Mouse (Mus musculus): ENCODE results near the gene Gm20388. TPM values are rescaled to one million over a fixed set of nuclear protein-coding genes. Genes with fewer than 3 reads are reported as not detected.

Gene Gm20388
- polyA plus RNA-seq, 1 experiment from 2014 or later, result not detected

DNA sequence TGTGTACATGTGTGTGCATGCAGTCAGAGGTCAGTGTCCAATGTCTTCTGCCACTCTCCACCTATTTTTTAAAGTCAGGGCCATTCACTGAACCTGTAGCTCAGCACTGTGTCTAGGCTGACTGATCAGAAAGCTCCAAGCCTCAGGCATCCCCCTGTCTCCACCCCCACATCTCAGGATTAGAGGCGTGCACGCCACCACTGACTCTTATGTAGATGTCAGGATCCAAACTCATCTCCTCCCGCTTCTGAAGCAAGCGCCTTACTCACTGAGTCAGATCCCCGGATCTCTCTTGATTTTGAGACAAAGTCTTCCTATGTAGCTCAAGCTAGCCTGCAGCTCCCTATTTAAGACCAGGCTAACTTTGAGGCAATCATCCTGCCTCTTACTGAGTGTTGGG is 1768.1 kb downstream of the Gm20388 start:
- WGBS, result 67% methylated on average over 5 of the region's 5 CpGs

DNA sequence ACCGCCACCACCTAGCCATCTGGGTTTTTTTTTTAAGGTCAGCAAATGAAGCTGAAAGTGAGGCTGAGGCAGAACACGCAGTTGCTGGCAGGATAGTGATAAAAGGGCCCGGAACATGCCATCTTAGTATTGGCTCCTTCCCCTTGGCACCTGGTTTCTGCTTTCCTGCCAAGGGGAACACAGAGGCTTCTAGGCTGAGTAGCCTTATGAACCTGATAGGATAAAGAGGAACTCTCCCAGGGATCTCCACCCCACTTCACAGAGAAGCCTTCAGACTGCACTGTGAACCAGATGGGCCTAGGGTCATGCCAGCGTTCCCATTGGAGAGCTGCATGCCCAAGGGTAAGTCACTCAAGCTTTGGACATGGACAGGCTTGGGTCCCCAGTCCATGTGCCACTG is 1770.3 kb downstream of the Gm20388 start:
- H3K4me3 ChIP-seq (replicated peaks; ENCODE audit: low read length), result no peak overlapping the region
- no peaks in the 10 kb centered on the region for H3K4me1 ChIP-seq (replicated peaks; ENCODE audit: control insufficient read depth, insufficient read depth, low read length)
- no peaks in the 10 kb centered on the region for H3K36me3 ChIP-seq (replicated peaks; ENCODE audit: control insufficient read depth, insufficient read depth)
- no peak overlapping the region for H3K9ac ChIP-seq
- DNase-seq (ENCODE audit: low spot score) (no peak), ATAC-seq (ENCODE audit: low FRiP score) (no peak)
- no peak overlapping the region for H3K4me2 ChIP-seq (replicated peaks)
- no peaks in the 10 kb centered on the region for H3K27me3 ChIP-seq (ENCODE audit: control insufficient read depth, insufficient read depth, low read length)
- no peak overlapping the region for H3K27ac ChIP-seq
- H3K9me3 ChIP-seq (ENCODE audit: control insufficient read depth, low read length), result no peaks in the 10 kb centered on the region
- WGBS, result 89% methylated on average over 4 of the region's 4 CpGs

More for the DNA sequence above, 1768.1 kb downstream of the Gm20388 start:
- ATAC-seq (ENCODE audit: low FRiP score) (no peak), DNase-seq (ENCODE audit: low spot score) (no peak)
- Histone ChIP-seq H3K9ac (no peak overlapping the region), H3K4me1 (replicated peaks; ENCODE audit: control insufficient read depth, insufficient read depth, low read length) (no peaks in the 10 kb centered on the region), H3K9me3 (ENCODE audit: control insufficient read depth, low read length) (no peaks in the 10 kb centered on the region), H3K4me3 (replicated peaks; ENCODE audit: low read length) (no peak overlapping the region), H3K4me2 (replicated peaks) (no peak overlapping the region), H3K27ac (no peak overlapping the region), H3K27me3 (ENCODE audit: control insufficient read depth, insufficient read depth, low read length) (no peaks in the 10 kb centered on the region), H3K36me3 (replicated peaks; ENCODE audit: control insufficient read depth, insufficient read depth) (no peaks in the 10 kb centered on the region)

DNA sequence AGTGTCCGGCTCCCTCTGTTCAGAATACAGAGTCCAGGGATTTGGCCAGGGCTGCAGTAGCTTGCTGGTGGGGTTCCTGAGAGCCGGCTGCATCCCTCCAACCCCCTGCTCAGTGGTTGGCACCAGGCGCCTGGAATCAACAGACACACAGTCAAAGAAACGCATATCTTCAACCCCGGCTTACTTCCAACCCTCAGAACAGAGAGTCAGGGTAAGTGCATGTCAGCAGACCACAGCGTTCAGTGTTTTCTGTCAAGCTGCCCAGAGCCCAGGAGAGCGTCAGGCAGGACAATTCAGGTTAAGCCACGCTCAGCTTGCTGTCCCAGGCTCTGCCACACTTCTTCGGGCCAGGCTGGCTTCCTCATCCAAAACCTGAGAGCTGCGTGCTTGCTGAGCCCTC is 1770.8 kb downstream of the Gm20388 start:
- Histone ChIP-seq H3K27ac (no peak overlapping the region), H3K36me3 (replicated peaks; ENCODE audit: control insufficient read depth, insufficient read depth) (no peaks in the 10 kb centered on the region), H3K4me1 (replicated peaks; ENCODE audit: control insufficient read depth, insufficient read depth, low read length) (no peaks in the 10 kb centered on the region), H3K9ac (no peak overlapping the region), H3K27me3 (ENCODE audit: control insufficient read depth, insufficient read depth, low read length) (no peaks in the 10 kb centered on the region), H3K4me3 (replicated peaks; ENCODE audit: low read length) (no peak overlapping the region), H3K4me2 (replicated peaks) (no peak overlapping the region), H3K9me3 (ENCODE audit: control insufficient read depth, low read length) (no peaks in the 10 kb centered on the region)
- DNase-seq (ENCODE audit: low spot score) (no peak), ATAC-seq (ENCODE audit: low FRiP score) (no peak)
- 57% methylated on average over 10 of the region's 10 CpGs for WGBS

GRCm38 (mm10) chr8:121683083-121683832 is 1772.6 kb downstream of the Gm20388 start:
- Histone ChIP-seq H3K4me3 (replicated peaks; ENCODE audit: low read length) (no peak overlapping the region), H3K27me3 (ENCODE audit: control insufficient read depth, insufficient read depth, low read length) (no peaks in the 10 kb centered on the region), H3K36me3 (replicated peaks; ENCODE audit: control insufficient read depth, insufficient read depth) (no peaks in the 10 kb centered on the region), H3K9ac (no peak overlapping the region), H3K9me3 (ENCODE audit: control insufficient read depth, low read length) (no peaks in the 10 kb centered on the region), H3K27ac (no peak overlapping the region), H3K4me1 (replicated peaks; ENCODE audit: control insufficient read depth, insufficient read depth, low read length) (peaks cover 11% of the 10 kb centered on the region), H3K4me2 (replicated peaks) (no peak overlapping the region)
- WGBS, result 86% methylated on average over 10 of the region's 10 CpGs
- ATAC-seq (ENCODE audit: low FRiP score) (no peak), DNase-seq (ENCODE audit: low spot score) (no peak)

- no peak for ATAC-seq (ENCODE audit: low FRiP score)
- Histone ChIP-seq H3K4me2 (replicated peaks) (no peak overlapping the region), H3K27ac (no peak overlapping the region), H3K4me1 (replicated peaks; ENCODE audit: control insufficient read depth, insufficient read depth, low read length) (peaks cover 14% of the 10 kb centered on the region), H3K36me3 (replicated peaks; ENCODE audit: control insufficient read depth, insufficient read depth) (no peaks in the 10 kb centered on the region), H3K9me3 (ENCODE audit: control insufficient read depth, low read length) (no peaks in the 10 kb centered on the region), H3K27me3 (ENCODE audit: control insufficient read depth, insufficient read depth, low read length) (no peaks in the 10 kb centered on the region), H3K9ac (no peak overlapping the region), H3K4me3 (replicated peaks; ENCODE audit: low read length) (no peak overlapping the region)
- DNase-seq (ENCODE audit: low spot score), result no peak
- 26% methylated on average over 4 of the region's 4 CpGs for WGBS
Measured at GRCm38 (mm10) chr8:121685419-121685818, 1774.8 kb downstream of the Gm20388 start.

DNA sequence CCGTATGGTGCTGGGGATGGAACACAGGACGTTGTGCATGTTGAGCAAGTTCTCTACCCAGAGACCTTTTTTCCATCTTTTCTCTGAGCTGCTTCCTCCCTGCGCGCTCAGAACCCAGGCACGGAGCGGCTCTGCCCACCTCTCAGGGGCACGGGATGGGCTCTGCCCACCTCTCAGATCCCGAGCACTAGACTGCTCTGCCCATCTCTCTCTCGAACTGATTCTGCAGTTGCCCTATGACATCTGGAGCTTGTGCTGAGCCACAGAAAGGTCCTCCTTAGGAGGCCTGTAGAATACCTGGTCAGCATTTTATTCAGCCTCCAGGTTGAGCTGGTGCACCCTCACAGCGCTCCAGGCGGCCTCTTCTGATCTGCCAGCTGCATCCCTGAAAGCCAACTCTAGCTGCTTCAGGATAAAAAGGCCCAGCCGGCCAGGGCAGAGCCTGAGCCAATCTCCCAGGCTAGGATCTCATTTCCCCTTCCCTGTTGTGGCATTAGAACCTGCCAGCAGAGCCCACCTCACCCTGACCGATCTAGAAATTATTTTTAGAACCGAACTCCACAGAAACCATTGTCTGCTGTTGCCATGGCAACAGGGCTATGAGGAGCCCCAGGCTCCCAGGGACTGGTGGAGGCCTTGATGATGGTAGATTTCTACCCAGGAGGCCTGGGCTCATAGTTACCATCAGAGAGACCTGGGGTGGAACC is 1777.0 kb downstream of the Gm20388 start:
- WGBS, result 52% methylated on average over 14 of the region's 14 CpGs
- Histone ChIP-seq H3K36me3 (replicated peaks; ENCODE audit: control insufficient read depth, insufficient read depth) (no peaks in the 10 kb centered on the region), H3K4me3 (replicated peaks; ENCODE audit: low read length) (no peak overlapping the region), H3K27ac (peak overlapping the region; percentile 84), H3K9ac (no peak overlapping the region), H3K9me3 (ENCODE audit: control insufficient read depth, low read length) (no peaks in the 10 kb centered on the region), H3K27me3 (ENCODE audit: control insufficient read depth, insufficient read depth, low read length) (no peaks in the 10 kb centered on the region), H3K4me1 (replicated peaks; ENCODE audit: control insufficient read depth, insufficient read depth, low read length) (peaks cover 14% of the 10 kb centered on the region), H3K4me2 (replicated peaks) (no peak overlapping the region)
- ATAC-seq (ENCODE audit: low FRiP score) (peak; percentile 47), DNase-seq (ENCODE audit: low spot score) (peak; percentile 75)

- H3K9me3 ChIP-seq (ENCODE audit: control insufficient read depth, low read length), result no peaks in the 10 kb centered on the region
- DNase-seq (ENCODE audit: low spot score), result no peak
- no peak for ATAC-seq (ENCODE audit: low FRiP score)
- peaks cover 14% of the 10 kb centered on the region for H3K4me1 ChIP-seq (replicated peaks; ENCODE audit: control insufficient read depth, insufficient read depth, low read length)
- WGBS, result 41% methylated on average over 5 of the region's 5 CpGs
- no peak overlapping the region for H3K9ac ChIP-seq
- H3K27ac ChIP-seq, result peak overlapping the region; percentile 84
- no peak overlapping the region for H3K4me3 ChIP-seq (replicated peaks; ENCODE audit: low read length)
- no peaks in the 10 kb centered on the region for H3K27me3 ChIP-seq (ENCODE audit: control insufficient read depth, insufficient read depth, low read length)
- no peaks in the 10 kb centered on the region for H3K36me3 ChIP-seq (replicated peaks; ENCODE audit: control insufficient read depth, insufficient read depth)
- no peak overlapping the region for H3K4me2 ChIP-seq (replicated peaks)
Measured at GRCm38 (mm10) chr8:121688496-121688895, 1777.9 kb downstream of the Gm20388 start.

DNA sequence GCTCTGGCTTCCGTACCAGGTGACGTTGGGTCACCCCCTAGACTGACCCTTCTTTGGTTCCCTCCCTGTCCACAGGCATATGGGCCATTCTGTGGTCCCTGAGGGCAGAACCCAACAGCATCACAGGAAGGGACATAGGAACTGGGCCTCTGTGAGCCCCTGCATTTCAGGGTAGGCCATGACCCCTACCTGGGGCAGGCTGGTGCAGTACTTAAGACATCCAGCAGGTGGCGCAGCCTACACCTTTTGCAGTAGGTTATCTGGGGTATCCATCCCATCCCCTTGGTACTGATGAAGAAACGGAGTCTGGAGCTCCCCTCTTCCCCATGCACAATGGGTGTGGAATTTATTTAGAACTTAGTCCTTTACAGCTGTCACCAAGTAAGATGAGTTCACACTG is 1783.8 kb downstream of the Gm20388 start:
- Histone ChIP-seq H3K27ac (no peak overlapping the region), H3K9ac (no peak overlapping the region), H3K4me3 (replicated peaks; ENCODE audit: low read length) (no peak overlapping the region), H3K4me2 (replicated peaks) (no peak overlapping the region), H3K9me3 (ENCODE audit: control insufficient read depth, low read length) (no peaks in the 10 kb centered on the region), H3K36me3 (replicated peaks; ENCODE audit: control insufficient read depth, insufficient read depth) (no peaks in the 10 kb centered on the region), H3K27me3 (ENCODE audit: control insufficient read depth, insufficient read depth, low read length) (no peaks in the 10 kb centered on the region), H3K4me1 (replicated peaks; ENCODE audit: control insufficient read depth, insufficient read depth, low read length) (peaks cover 17% of the 10 kb centered on the region)
- 57% methylated on average over 4 of the region's 4 CpGs for whole genome bisulfite sequencing
- DNase-seq (ENCODE audit: low spot score) (no peak), ATAC-seq (ENCODE audit: low FRiP score) (no peak)

DNA sequence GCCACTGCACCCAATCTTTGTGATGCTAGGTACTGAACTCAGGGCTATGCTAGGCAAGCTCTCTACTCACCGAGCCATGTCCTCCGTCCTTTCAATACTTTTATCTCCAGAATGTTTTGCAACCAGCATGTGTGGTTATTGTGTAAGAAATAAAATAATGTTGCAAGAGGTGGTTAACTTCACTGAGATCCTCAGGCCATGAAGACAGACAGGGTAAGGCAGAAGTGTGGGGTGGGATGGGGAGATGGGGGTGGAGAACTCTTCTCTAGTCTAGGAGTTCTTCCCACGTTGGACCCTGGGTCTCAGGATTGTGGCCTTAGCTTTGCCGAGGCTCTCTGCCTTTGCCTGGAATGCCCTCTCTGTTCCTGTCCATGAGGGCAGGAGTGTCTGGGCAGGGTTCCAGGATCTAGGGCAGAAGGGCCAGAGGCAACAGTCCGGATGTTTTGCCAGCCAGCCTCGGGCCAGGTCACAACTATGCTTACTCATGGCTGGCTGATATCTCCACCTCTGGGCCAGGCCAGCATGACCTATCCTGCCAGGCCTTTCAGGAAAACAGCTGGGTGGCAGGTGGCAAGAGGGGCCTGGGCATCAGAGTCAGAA is 1785.0 kb downstream of the Gm20388 start:
- H3K9me3 ChIP-seq (ENCODE audit: control insufficient read depth, low read length), result no peaks in the 10 kb centered on the region
- H3K4me2 ChIP-seq (replicated peaks), result no peak overlapping the region
- H3K9ac ChIP-seq, result no peak overlapping the region
- DNase-seq (ENCODE audit: low spot score) (no peak), ATAC-seq (ENCODE audit: low FRiP score) (no peak)
- no peaks in the 10 kb centered on the region for H3K27me3 ChIP-seq (ENCODE audit: control insufficient read depth, insufficient read depth, low read length)
- H3K4me3 ChIP-seq (replicated peaks; ENCODE audit: low read length), result no peak overlapping the region
- H3K4me1 ChIP-seq (replicated peaks; ENCODE audit: control insufficient read depth, insufficient read depth, low read length), result peaks cover 17% of the 10 kb centered on the region
- WGBS, result 72% methylated on average over 6 of the region's 6 CpGs
- H3K36me3 ChIP-seq (replicated peaks; ENCODE audit: control insufficient read depth, insufficient read depth), result no peaks in the 10 kb centered on the region
- no peak overlapping the region for H3K27ac ChIP-seq
